Mouse (Mus musculus) stomach, embryonic 14.5 days (tissue): ENCODE measurements around the gene Ttc5. TPM values are rescaled to one million over a fixed set of nuclear protein-coding genes. Genes with fewer than 3 reads are reported as not detected.
"Not testable (repeated sequence)": the region's sequence is repeated elsewhere in the genome, so short reads cannot be mapped to it uniquely, and the experiment has no call there.

Source experiments
- ATAC-seq: fragments of 200-750 bp; cut with Nextera tagmentation; 2 replicates; pipeline ENCODE4 v1.8.0; 2017; ENCODE audit warnings: low read depth, moderate TSS enrichment; ENCODE audit not compliant: insufficient number of reproducible peaks, insufficient read depth, low FRiP score
- H3K27ac ChIP-seq: fragments of 300-500 bp; sonication (generic); 2 replicates; pipeline ENCODE4 v1.5.1; 2014; ENCODE audit warnings: mild to moderate bottlenecking, low read length, moderate library complexity, mixed read lengths
- H3K27me3 ChIP-seq: fragments of 300-500 bp; sonication (generic); 2 replicates; pipeline ENCODE4 v1.6.1; 2014; ENCODE audit warnings: low read length, control low read depth, mixed read lengths; ENCODE audit not compliant: control insufficient read depth, insufficient read depth
- H3K36me3 ChIP-seq: fragments of 300-500 bp; sonication (generic); 2 replicates; pipeline ENCODE4 v1.6.1; 2014; ENCODE audit warnings: mild to moderate bottlenecking, control low read depth, low read length, moderate library complexity, mixed read lengths; ENCODE audit not compliant: control insufficient read depth, insufficient read depth
- H3K4me1 ChIP-seq: fragments of 300-500 bp; sonication (generic); 2 replicates; pipeline ENCODE4 v1.6.1; 2014; ENCODE audit warnings: low read length, control low read depth, mixed read lengths; ENCODE audit not compliant: control insufficient read depth, insufficient read depth
- H3K4me2 ChIP-seq: fragments of 300-500 bp; sonication (generic); replicated peaks from 2 replicates; pipeline ENCODE4 v1.6.1; 2014; ENCODE audit warnings: low read depth, low read length, control low read depth
- H3K4me3 ChIP-seq: fragments of 300-500 bp; sonication (generic); 2 replicates; pipeline ENCODE4 v1.5.1; 2014; ENCODE audit warnings: low read depth, low read length, control low read depth
- H3K9ac ChIP-seq: fragments of 300-500 bp; sonication (generic); replicated peaks from 2 replicates; pipeline ENCODE4 v1.6.1; 2014; ENCODE audit warnings: low read depth, mild to moderate bottlenecking, control low read depth, low read length, moderate library complexity, mixed read lengths
- H3K9me3 ChIP-seq: fragments of 300-500 bp; sonication (generic); 2 replicates; pipeline ENCODE4 v1.6.1; 2016; ENCODE audit warnings: low read depth, low read length, control low read depth; ENCODE audit not compliant: control insufficient read depth
- WGBS: fragments of 180-500 bp; shearing (Covaris S2); extraction: QIAGEN DNeasy Blood & Tissue Kit; methylation state at CpG from one replicate; pipeline ENCODE4 v1.1.7; 2014; 5-methylcytosine and 5-hydroxymethylcytosine counted together
- polyA plus RNA-seq: library from polyadenylated mRNA; unstranded; fragments of >200 nt; fragmentation: Nextera tagmentation; extraction: Ambion mirVana; gene quantifications from 2 replicates; pipeline ENCODE4 v1.2.1, GENCODE M21; 2014

Gene Ttc5
- polyA plus RNA-seq, 1 experiment from 2014 or later = 79.6 TPM

DNA sequence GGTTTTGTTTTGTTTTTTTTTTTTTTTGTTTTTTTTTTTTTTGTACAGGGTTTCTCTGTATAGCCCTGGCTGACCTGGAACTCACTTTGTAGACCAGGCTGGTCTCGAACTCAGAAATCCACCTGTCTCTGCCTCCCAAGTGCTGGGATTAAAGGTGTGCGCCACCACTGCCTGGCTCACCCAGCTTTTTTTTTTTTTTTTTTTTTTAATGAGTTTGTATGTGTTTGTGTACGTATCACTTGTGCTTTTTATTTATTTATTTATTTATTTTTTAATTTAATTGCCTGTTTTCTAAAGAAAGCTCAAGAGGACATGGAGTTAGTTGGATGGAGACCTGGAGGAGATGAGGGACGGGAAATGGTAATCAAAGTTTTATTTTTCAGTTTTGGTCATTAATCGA lies 21.1 kb upstream of the Ttc5 start:
- not testable (repeated sequence) for H3K27me3 ChIP-seq, H3K4me1 ChIP-seq, H3K9ac ChIP-seq, H3K36me3 ChIP-seq, H3K27ac ChIP-seq, ATAC-seq, H3K9me3 ChIP-seq
- Histone ChIP-seq H3K4me2 (peak overlapping the region; percentile 41; the same call in 1 of the 2 replicates), H3K4me3 (0 out of 2 replicates have a peak overlapping the region, but pooled peaks have one; percentile 61)
- WGBS = 89% methylated on average over 5 of the region's 5 CpGs

DNA sequence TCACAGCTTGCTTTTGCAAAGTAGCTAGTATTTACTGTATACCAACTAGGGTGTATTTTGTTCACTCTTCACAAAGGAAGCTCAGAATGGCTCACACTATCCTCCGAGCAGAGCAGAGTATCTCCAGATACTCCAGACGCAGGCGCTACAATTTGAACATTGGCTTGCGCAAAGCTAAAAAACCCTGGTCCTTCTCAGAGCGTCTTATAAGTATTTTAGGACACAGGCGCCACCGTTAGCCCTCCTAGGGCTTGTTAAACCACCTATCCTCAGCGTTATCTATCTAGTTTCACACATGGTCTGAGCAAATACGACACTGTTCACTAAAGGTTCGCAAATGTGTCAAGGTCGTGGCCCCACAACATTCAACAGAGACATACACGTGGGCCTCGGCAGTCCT lies 19.4 kb upstream of the Ttc5 start:
- Histone ChIP-seq H3K9me3 (no peaks in the 10 kb centered on the region), H3K27ac (no peak overlapping the region), H3K9ac (no peak overlapping the region), H3K4me3 (no peak overlapping the region), H3K27me3 (no peaks in the 10 kb centered on the region), H3K36me3 (no peaks in the 10 kb centered on the region), H3K4me2 (no peak overlapping the region), H3K4me1 (no peaks in the 10 kb centered on the region)
- ATAC-seq = no peak
- WGBS = 58% methylated on average over 13 of the region's 13 CpGs

DNA sequence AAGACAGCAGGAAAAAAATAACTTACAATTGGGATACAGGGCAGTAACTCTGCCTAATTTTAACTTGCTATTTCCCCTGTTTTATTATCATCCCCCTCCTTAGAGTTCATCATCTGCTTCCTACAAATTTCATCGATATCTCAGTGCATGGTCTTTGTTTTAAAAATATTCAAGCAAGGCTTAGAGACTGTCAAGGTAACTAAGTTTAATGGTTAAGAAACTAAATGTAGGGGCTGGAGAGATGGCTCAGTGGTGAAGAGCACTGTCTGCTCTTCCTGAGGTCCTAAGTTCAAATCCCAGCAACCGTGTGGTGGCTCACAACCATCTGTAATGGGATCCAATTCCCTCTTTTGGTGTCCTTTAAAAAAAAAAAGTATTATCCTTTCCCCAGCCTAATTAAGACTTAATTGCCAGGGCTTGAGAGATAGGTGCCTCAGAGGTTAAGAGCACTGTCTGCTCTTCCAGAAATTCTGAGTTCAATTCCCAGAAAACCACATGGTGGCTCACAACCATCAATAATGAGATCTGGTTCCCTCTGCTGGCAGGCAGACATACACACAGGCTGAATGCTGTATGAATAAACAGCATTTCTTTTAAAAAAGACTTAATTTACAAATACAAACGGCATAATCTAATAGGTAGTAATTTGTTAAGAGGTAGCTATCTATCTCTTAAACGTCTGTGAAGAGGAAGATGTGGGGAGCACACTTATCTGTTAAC lies 17.7 kb upstream of the Ttc5 start:
- Histone ChIP-seq H3K9me3 (no peaks in the 10 kb centered on the region), H3K4me1 (no peaks in the 10 kb centered on the region), H3K27me3 (no peaks in the 10 kb centered on the region), H3K36me3 (no peaks in the 10 kb centered on the region), H3K4me2 (no peak overlapping the region), H3K9ac (no peak overlapping the region), H3K4me3 (no peak overlapping the region), H3K27ac (no peak overlapping the region)
- WGBS = 62% methylated on average over 4 of the region's 4 CpGs
- no peak for ATAC-seq

DNA sequence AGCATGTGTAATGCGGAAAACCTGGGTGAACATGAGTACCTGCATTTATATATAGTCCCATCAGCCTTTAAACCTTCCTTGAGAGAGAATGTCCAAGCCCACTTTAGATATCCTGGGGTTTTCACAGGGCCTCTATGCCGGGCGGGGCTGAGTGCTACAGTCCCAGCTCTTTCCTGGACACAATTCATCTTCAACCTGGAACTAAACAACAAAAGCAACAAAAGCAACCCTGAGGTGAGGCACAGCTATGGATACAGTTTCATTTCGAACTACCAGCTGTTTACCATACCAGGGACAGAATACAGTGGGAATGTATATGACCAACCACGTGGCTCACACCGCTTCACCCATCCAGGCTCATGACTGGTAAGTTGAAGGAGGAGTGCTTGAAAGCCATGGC lies 17.1 kb upstream of the Ttc5 start:
- 87% methylated on average over 6 of the region's 6 CpGs for WGBS
- Histone ChIP-seq H3K9ac (no peak overlapping the region), H3K27me3 (no peaks in the 10 kb centered on the region), H3K4me1 (no peaks in the 10 kb centered on the region), H3K9me3 (no peaks in the 10 kb centered on the region), H3K36me3 (no peaks in the 10 kb centered on the region), H3K4me2 (no peak overlapping the region), H3K27ac (no peak overlapping the region), H3K4me3 (no peak overlapping the region)
- no peak for ATAC-seq

DNA sequence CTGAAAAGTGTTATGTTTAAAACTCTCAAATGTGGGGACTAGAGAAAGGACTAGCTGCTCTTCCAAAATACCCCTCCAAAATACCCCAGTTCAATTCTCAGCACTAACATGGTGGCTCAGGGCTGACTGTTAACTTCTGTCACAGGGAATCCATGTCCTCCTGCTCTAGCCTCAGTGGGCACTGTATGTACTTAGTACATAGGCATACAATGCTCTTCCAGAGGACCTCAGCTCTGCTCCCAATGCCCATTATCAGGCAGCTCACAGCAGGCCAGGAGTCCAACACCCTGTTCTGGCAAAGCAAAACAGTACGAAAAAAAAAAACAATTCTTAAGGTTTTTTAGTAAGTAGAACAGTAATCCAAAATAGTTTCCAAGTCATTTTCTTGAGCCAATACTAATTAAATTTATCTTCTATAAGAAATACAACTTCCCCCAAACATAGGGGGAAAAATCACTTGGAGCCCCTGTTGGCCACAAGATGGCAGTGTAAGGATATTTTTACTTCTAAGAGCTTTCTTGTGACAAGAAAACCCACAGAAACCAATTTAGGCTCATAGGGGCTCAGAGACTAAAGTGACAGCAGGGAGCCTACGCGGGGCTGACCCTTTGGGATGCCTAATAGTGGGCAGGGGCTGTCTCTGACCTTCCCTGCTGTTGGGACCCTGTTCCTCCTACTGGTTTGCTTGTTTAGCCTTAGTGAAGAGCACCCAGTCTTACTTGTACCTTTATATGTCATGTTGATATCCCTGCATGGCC lies 14.4 kb upstream of the Ttc5 start:
- Histone ChIP-seq H3K4me2 (no peak overlapping the region), H3K4me1 (no peaks in the 10 kb centered on the region), H3K4me3 (no peak overlapping the region), H3K9ac (no peak overlapping the region), H3K36me3 (no peaks in the 10 kb centered on the region), H3K27me3 (no peaks in the 10 kb centered on the region), H3K27ac (no peak overlapping the region), H3K9me3 (no peaks in the 10 kb centered on the region)
- no peak for ATAC-seq
- WGBS = 3% methylated on average over 3 of the region's 3 CpGs

DNA sequence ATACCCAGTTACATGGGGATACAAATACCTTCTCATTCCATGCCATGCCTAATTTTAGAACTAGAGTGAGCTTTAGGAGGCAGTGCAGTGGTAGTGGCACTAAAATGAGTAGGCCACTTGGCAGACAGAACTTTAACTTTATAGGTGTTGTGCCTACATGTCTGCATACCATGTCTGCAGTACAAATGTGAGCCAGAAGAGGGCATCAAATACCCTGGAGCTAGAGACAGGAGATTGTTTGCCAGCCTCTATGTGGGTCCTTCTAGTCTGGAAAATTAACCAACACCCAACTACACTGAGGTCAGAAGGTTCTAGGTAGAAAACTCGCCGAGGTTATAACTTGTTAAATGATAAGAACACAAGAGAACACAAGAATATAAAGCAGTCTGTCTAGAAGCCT lies 13.2 kb upstream of the Ttc5 start:
- no peak overlapping the region for H3K9ac ChIP-seq
- H3K36me3 ChIP-seq = no peaks in the 10 kb centered on the region
- no peaks in the 10 kb centered on the region for H3K9me3 ChIP-seq
- H3K4me3 ChIP-seq = no peak overlapping the region
- 70% methylated on average over 2 of the region's 2 CpGs for WGBS
- no peak overlapping the region for H3K27ac ChIP-seq
- H3K4me1 ChIP-seq = no peaks in the 10 kb centered on the region
- no peak for ATAC-seq
- no peak overlapping the region for H3K4me2 ChIP-seq
- H3K27me3 ChIP-seq = no peaks in the 10 kb centered on the region

DNA sequence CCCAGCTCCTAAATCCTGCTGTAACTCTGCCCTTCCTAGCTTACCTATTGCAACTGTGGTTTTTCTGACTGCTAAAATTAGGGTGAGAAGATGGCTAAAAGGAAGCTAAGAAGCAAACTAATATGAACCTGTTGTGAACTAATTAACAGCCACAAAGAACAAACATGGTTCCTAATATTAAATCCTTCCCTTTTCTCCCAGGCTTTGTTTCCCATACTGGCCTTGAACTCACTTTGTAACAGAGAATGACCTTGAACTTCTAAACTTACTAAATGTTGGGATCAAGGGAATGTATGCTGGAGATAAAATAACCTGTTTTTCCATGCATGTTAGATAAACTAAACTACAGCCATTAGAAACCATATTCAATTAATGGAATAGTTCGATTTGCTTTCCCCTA lies 11.1 kb upstream of the Ttc5 start:
- no peak overlapping the region for H3K27ac ChIP-seq
- H3K4me1 ChIP-seq = no peaks in the 10 kb centered on the region
- no peaks in the 10 kb centered on the region for H3K27me3 ChIP-seq
- H3K36me3 ChIP-seq = no peaks in the 10 kb centered on the region
- 86% methylated on average over 1 of the region's 1 CpGs for WGBS
- H3K4me2 ChIP-seq = no peak overlapping the region
- no peak overlapping the region for H3K4me3 ChIP-seq
- H3K9ac ChIP-seq = no peak overlapping the region
- no peak for ATAC-seq
- no peaks in the 10 kb centered on the region for H3K9me3 ChIP-seq

DNA sequence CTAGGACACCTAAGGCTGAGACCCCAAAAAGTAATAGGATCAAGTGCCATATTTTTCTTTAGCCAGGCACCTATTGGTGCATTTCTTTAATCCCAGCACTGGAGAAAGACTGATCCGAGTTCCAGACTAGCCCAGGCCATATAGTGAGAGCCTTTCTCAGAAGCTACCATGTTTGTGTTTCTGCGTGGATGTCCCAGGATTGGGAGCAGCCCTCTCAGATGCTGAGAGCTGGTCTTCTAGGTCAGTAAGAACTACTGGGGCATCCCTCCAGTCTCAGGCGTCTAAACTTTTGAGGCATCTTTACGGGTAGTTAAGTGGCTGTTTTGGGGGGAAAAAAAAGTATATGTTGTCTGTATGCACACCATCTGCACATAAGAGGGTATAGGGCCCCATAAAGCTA lies 10.6 kb upstream of the Ttc5 start:
- no peaks in the 10 kb centered on the region for H3K36me3 ChIP-seq
- H3K4me1 ChIP-seq = no peaks in the 10 kb centered on the region
- H3K27ac ChIP-seq = no peak overlapping the region
- no peak overlapping the region for H3K9ac ChIP-seq
- no peaks in the 10 kb centered on the region for H3K27me3 ChIP-seq
- no peak for ATAC-seq
- no peak overlapping the region for H3K4me2 ChIP-seq
- no peak overlapping the region for H3K4me3 ChIP-seq
- 82% methylated on average over 4 of the region's 4 CpGs for WGBS
- no peaks in the 10 kb centered on the region for H3K9me3 ChIP-seq
